Mouse (Mus musculus) thymus, adult 2 months (tissue): ENCODE data around the gene Tmem163. TPM values are rescaled to one million over a fixed set of nuclear protein-coding genes. Genes with fewer than 3 reads are reported as not detected.
A peak's percentile ranks its signal among the peaks of the same experiment; 100 is the strongest.

ENCODE experiments used
- DNase-seq: peaks from one replicate; pipeline ENCODE4 v3.0.0; 2021
- H3K27ac ChIP-seq: fragments of 200-500 bp; 2 replicates; pipeline ENCODE4 v1.5.1; 2012; ENCODE audit warnings: low read length, control low read depth; ENCODE audit not compliant: control insufficient read depth, insufficient read depth
- H3K27me3 ChIP-seq: fragments of 200-500 bp; 2 replicates; pipeline ENCODE4 v1.6.1; 2012; ENCODE audit warnings: mild to moderate bottlenecking, low read length, moderate library complexity, mixed read lengths; ENCODE audit not compliant: control insufficient read depth, insufficient read depth
- H3K36me3 ChIP-seq: fragments of 200-500 bp; 2 replicates; pipeline ENCODE4 v1.6.1; 2012; ENCODE audit warnings: mild to moderate bottlenecking, low read length, moderate library complexity; ENCODE audit not compliant: control insufficient read depth, insufficient read depth
- H3K4me1 ChIP-seq: fragments of 200-500 bp; replicated peaks from 2 replicates; pipeline ENCODE4 v1.6.1; 2012; ENCODE audit warnings: low read length; ENCODE audit not compliant: control insufficient read depth, insufficient read depth
- H3K4me3 ChIP-seq: fragments of 200-500 bp; 2 replicates; pipeline ENCODE4 v1.5.1; 2012; ENCODE audit warnings: mild to moderate bottlenecking, low read length, control low read depth, moderate library complexity; ENCODE audit not compliant: control insufficient read depth, insufficient read depth
- CTCF ChIP-seq: fragments of 200-500 bp; IDR thresholded peaks from 2 replicates; pipeline ENCODE4 v1.5.1; 2012; ENCODE audit warnings: mild to moderate bottlenecking, control low read depth, low read length, moderate library complexity, borderline replicate concordance; ENCODE audit not compliant: control insufficient read depth, poor library complexity, insufficient read depth; ENCODE audit errors: extremely low read depth
- POLR2A ChIP-seq: fragments of 200-500 bp; IDR thresholded peaks from 2 replicates; pipeline ENCODE4 v1.6.1; 2012; ENCODE audit warnings: mild to moderate bottlenecking, low read length, control low read depth, moderate library complexity; ENCODE audit not compliant: control insufficient read depth, poor library complexity, insufficient read depth; ENCODE audit errors: extremely low read depth
- WGBS: fragments of 180-500 bp; shearing (Covaris S2); methylation state at CpG from one replicate; pipeline ENCODE4 v1.1.7; 2018; 5-methylcytosine and 5-hydroxymethylcytosine counted together
- polyA plus RNA-seq: library from polyadenylated mRNA; depleted of rRNA; stranded (reverse); fragments of >200 nt; gene quantifications from 2 replicates; pipeline ENCODE4 v1.2.3, GENCODE M21; 2012

Gene Tmem163
- polyA plus RNA-seq, 1 experiment: 1.8 TPM

DNA sequence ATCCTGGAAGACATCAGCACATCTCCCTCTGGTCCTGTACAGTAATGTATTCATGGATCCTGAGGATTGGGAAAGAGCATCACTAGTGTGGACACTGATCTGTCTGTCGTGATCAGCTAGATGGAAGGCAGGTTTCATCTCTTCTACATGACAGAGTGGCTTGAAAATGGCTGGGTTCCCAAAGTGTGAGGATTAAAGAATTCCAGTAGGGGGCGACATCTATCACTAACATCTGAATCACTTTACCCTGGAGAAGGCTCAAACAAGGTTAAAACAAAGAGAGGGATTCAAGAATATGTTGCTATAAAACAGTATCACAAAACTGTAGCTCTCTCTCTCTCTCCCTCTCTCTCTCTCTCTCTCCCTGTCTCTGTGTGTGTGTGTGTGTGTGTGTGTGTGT is 17.2 kb upstream of the Tmem163 start:
- 27% methylated on average over 2 of the region's 2 CpGs for WGBS
- H3K4me3 ChIP-seq: no peak overlapping the region
- H3K27ac ChIP-seq: no peak overlapping the region
- no peak for TF ChIP-seq CTCF
- no peaks in the 10 kb centered on the region for H3K36me3 ChIP-seq
- H3K27me3 ChIP-seq: no peaks in the 10 kb centered on the region
- H3K4me1 ChIP-seq: no peaks in the 10 kb centered on the region
- no peak for DNase-seq

DNA sequence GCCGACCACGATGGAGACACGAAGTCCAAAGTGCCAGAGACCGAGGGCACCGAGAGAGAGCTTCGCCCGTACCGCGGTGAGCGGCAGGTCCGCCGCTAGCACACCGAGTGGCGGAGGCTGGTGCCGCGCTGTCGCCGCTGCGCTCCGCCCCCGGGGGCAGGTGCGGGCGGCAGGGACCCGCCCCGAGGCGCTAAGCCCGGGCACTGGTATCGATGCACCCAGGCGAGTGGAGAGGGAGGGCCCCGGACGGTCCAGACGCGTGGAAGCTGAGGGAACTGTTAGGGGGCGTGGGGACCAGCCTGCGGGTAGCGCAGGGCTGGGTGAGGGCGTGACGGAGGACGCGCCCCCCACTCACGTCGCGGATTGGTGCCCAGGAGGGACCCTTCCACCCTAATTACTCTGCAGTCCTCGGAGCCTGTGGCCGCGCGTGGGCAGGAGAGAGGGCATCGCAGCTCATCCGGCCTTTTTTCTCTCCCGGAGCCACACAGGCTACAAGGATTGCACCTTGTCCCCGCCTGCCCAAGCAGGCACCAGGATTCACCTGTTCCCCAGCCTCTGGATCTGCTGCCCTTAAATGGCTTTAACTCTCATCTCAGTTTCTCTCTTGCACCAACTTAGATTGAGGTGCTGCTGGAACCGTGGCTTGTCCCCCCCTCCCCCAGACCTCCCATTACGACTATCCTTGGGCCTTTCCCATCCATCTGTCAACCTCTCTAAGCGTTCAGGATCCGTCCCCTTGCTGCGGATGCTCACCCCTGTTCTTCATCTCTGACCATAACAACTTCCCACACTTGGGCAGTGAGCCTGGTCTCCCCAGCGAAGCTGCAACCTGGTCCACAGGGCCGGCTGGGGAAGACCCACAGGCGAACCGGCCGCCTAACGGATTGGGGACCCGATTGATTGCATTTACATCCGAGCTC is 1.4 kb downstream of the Tmem163 start:
- Histone ChIP-seq H3K4me3 (peak overlapping the region; percentile 21), H3K27ac (no peak overlapping the region), H3K4me1 (peaks cover 13% of the 10 kb centered on the region), H3K27me3 (peaks cover 14% of the 10 kb centered on the region; the same call in 1 of the 2 replicates), H3K36me3 (no peaks in the 10 kb centered on the region)
- WGBS: 4% methylated on average over 64 of the region's 64 CpGs
- peak; percentile 16 for DNase-seq
- TF ChIP-seq CTCF (peak; percentile 24; the same call in 1 of the 2 replicates), POLR2A (no peak)

GRCm38 (mm10) chr1:127677131-127677631 is 2.2 kb downstream of the Tmem163 start:
- no peaks in the 10 kb centered on the region for H3K36me3 ChIP-seq
- peaks cover 13% of the 10 kb centered on the region for H3K4me1 ChIP-seq
- no peak overlapping the region for H3K27ac ChIP-seq
- peak overlapping the region; percentile 21 for H3K4me3 ChIP-seq
- peaks cover 14% of the 10 kb centered on the region; the same call in 1 of the 2 replicates for H3K27me3 ChIP-seq
- 1% methylated on average over 44 of the region's 44 CpGs for WGBS
- TF ChIP-seq POLR2A (no peak), CTCF (no peak)
- peak; percentile 9 for DNase-seq

GRCm38 (mm10) chr1:127676516-127677099 is 2.7 kb downstream of the Tmem163 start:
- TF ChIP-seq POLR2A (no peak), CTCF (no peak)
- Histone ChIP-seq H3K27ac (no peak overlapping the region), H3K4me1 (peaks cover 13% of the 10 kb centered on the region), H3K27me3 (peaks cover 14% of the 10 kb centered on the region; the same call in 1 of the 2 replicates), H3K36me3 (no peaks in the 10 kb centered on the region), H3K4me3 (no peak overlapping the region)
- WGBS: 22% methylated on average over 25 of the region's 25 CpGs
- no peak for DNase-seq

DNA sequence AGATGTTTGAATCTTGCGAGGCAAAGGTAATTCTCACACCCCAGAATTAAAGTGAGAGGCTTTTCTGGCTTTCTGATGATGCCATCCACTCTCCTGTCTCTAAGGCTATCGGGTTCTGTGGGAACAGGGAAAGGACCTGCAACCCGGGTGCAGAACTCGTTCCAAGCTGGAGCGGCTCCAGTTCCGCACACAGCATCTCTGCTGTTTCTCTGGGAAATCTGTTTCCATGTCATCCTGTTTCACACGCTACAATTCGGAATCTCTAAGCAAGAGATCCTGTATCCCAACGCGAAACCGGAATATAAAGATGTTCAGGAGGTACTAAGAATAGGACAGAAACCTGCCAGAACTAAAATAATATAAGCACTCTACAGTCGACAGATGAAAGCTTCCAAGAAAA is 3.2 kb downstream of the Tmem163 start:
- peaks cover 13% of the 10 kb centered on the region for H3K4me1 ChIP-seq
- H3K27ac ChIP-seq: no peak overlapping the region
- TF ChIP-seq POLR2A (no peak), CTCF (no peak)
- 72% methylated on average over 12 of the region's 12 CpGs for WGBS
- H3K36me3 ChIP-seq: no peaks in the 10 kb centered on the region
- no peak overlapping the region for H3K4me3 ChIP-seq
- peaks cover 14% of the 10 kb centered on the region; the same call in 1 of the 2 replicates for H3K27me3 ChIP-seq
- DNase-seq: no peak

DNA sequence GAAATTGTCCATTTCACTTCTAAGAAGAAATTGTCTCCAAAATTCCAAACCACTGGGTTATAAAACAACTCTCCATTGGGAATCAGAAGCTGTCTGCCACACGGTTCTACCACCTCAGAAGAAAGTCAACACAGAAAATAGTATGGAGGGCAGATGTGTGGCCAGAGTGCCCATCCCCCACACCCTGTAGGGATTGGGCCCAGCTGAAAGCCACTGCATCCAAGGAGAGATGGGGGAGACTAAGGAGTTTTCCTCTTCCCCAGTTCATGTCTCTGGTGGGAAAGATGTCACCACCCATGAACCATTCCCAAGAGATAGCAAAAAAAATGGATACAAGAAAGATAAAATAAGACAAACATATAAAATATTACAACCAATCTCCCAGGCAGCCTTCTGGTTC is 4.1 kb downstream of the Tmem163 start:
- H3K27me3 ChIP-seq: peaks cover 14% of the 10 kb centered on the region; the same call in 1 of the 2 replicates
- 88% methylated on average over 1 of the region's 1 CpGs for WGBS

More for the DNA sequence above, 4.1 kb downstream of the Tmem163 start:
- Histone ChIP-seq H3K4me1 (peaks cover 13% of the 10 kb centered on the region), H3K4me3 (no peak overlapping the region), H3K36me3 (no peaks in the 10 kb centered on the region), H3K27ac (no peak overlapping the region)
- TF ChIP-seq POLR2A (no peak), CTCF (no peak)
- no peak for DNase-seq
